Mouse (Mus musculus) C2C12 (cell line): ENCODE results near the gene Sema4d. TPM values are rescaled to one million over a fixed set of nuclear protein-coding genes. Genes with fewer than 3 reads are reported as not detected.

Source experiments
- H3K27me3 ChIP-seq: one replicate; pipeline ENCODE4 v1.6.1; 2011; ENCODE audit not compliant: control insufficient read depth, insufficient read depth, insufficient read length
- H3K36me3 ChIP-seq: one replicate; pipeline ENCODE4 v1.6.1; 2011; ENCODE audit not compliant: control insufficient read depth, insufficient read depth
- H3K4me3 ChIP-seq: one replicate; pipeline ENCODE4 v1.5.1; 2011; ENCODE audit warnings: mild to moderate bottlenecking, control low read depth; ENCODE audit not compliant: poor library complexity, insufficient read depth, severe bottlenecking
- H3K79me2 ChIP-seq: one replicate; pipeline ENCODE4 v1.6.1; 2011; ENCODE audit not compliant: control insufficient read depth, insufficient read depth
- H3K79me3 ChIP-seq: one replicate; pipeline ENCODE4 v1.6.1; 2011; ENCODE audit warnings: low read depth, control low read depth
- H3ac ChIP-seq: one replicate; pipeline ENCODE3; 2011; ENCODE audit warnings: low read depth; ENCODE audit not compliant: control insufficient read depth, insufficient read length
- CEBPB ChIP-seq: IDR thresholded peaks from one replicate; pipeline ENCODE4 v1.6.1; 2011; ENCODE audit warnings: low read depth, mild to moderate bottlenecking, control low read depth, moderate library complexity
- CTCF ChIP-seq: IDR thresholded peaks from one replicate; pipeline ENCODE4 v1.5.1; 2011; ENCODE audit not compliant: control insufficient read depth, insufficient read depth, insufficient read length
- FOSL1 ChIP-seq: IDR thresholded peaks from one replicate; pipeline ENCODE4 v1.8.0; 2011; ENCODE audit warnings: mild to moderate bottlenecking, low read length; ENCODE audit not compliant: poor library complexity, insufficient read depth, severe bottlenecking
- MAX ChIP-seq: IDR thresholded peaks from one replicate; pipeline ENCODE4 v1.6.1; 2011; ENCODE audit warnings: mild to moderate bottlenecking, control low read depth
- MYOD1 ChIP-seq: IDR thresholded peaks from one replicate; pipeline ENCODE4 v1.6.1; 2011; ENCODE audit warnings: low read depth; ENCODE audit not compliant: control insufficient read depth, insufficient read length
- MYOG ChIP-seq: IDR thresholded peaks from one replicate; pipeline ENCODE4 v1.6.1; 2011; ENCODE audit not compliant: control insufficient read depth, insufficient read length; ENCODE audit errors: extremely low read depth
- USF1 ChIP-seq: IDR thresholded peaks from one replicate; pipeline ENCODE4 v1.6.1; 2011; ENCODE audit warnings: low read depth, mild to moderate bottlenecking, control low read depth, moderate library complexity
- polyA plus RNA-seq: library from polyadenylated mRNA; unstranded; fragments of >200 nt; fragmentation: generic; extraction: Trizol; gene quantifications from one replicate; pipeline ENCODE4 v1.2.1, GENCODE M21; 2012; ENCODE audit warnings: missing spikeins

The Sema4d gene
- polyA plus RNA-seq, 1 experiment, result 0.20 TPM

DNA sequence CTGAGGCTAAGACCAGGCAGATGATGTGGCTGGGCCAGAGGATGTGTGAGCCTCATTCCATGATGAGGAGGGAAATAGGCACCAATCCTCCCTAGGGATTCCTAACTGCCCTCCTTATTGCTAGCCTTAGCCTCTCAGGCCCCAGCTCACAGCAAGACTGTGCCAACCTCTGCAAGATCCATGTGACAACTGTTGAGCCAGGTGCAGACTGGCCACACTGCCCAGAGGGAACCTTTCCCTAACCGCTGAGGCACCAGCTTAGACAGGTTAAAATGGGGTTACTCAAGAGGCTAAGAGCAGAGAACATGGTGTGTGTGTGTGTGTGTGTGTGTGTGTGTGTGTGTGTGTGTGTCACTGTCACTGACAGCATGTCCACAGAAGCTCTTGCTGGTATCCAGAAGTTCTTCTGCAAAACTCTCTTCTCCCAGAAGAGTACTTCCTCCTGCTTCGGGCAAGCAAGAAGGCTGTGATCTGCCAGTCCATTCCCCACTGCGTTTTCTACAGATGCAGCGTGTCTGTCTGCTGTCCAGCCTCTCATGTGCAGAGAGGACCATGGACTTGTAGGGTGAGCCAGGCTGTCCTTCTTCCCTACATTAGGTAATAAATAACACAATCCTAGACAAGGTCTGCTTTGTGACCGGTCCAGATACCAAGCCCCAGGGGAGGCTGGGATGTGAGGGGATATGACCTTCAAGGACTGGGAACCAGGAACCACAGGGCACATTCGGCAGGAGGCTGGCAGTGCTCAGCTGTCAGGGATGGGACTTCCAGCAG is 24.8 kb upstream of the Sema4d start:
- TF ChIP-seq MAX (no peak), USF1 (no peak), FOSL1 (no peak)
- Histone ChIP-seq H3K79me3 (no peaks in the 10 kb centered on the region), H3K4me3 (no peak overlapping the region)

DNA sequence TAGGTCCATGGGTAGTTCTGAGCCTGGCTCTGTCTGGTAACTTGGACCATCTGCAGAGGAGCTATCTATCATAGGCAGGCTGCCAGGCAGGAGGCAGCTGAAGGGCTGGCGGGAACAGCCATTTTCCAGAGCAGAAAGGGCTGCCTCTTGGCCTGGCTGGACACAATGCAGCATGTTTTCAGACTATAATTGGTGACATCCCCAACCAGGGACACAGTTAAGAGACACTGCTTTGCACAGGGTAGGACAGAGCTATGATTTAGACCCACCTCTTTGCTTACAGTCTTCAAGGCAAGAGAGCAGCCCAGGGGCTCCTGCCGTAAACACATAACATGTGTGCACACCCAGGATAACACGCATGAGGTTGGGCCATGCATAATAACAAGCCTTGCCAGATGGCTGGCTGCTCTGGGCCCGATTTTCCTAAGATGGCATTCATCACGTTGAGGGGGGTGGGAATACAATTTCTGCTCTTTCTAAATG is 23.1 kb upstream of the Sema4d start:
- no peak overlapping the region for H3K4me3 ChIP-seq
- H3K79me2 ChIP-seq, result no peaks in the 10 kb centered on the region
- no peak for TF ChIP-seq USF1
- no peak for TF ChIP-seq CTCF
- no peak for TF ChIP-seq CEBPB
- no peak for TF ChIP-seq FOSL1
- no peak for TF ChIP-seq MYOD1
- no peak for TF ChIP-seq MYOG
- TF ChIP-seq MAX, result no peak
- no peaks in the 10 kb centered on the region for H3K79me3 ChIP-seq
- H3K27me3 ChIP-seq, result no peaks in the 10 kb centered on the region
- no peaks in the 10 kb centered on the region for H3K36me3 ChIP-seq
- H3ac ChIP-seq, result no peak overlapping the region

More for the DNA sequence above, 24.8 kb upstream of the Sema4d start:
- no peaks in the 10 kb centered on the region for H3K36me3 ChIP-seq
- no peak overlapping the region for H3ac ChIP-seq
- peaks cover 4% of the 10 kb centered on the region for H3K27me3 ChIP-seq
- H3K79me2 ChIP-seq, result no peaks in the 10 kb centered on the region

DNA sequence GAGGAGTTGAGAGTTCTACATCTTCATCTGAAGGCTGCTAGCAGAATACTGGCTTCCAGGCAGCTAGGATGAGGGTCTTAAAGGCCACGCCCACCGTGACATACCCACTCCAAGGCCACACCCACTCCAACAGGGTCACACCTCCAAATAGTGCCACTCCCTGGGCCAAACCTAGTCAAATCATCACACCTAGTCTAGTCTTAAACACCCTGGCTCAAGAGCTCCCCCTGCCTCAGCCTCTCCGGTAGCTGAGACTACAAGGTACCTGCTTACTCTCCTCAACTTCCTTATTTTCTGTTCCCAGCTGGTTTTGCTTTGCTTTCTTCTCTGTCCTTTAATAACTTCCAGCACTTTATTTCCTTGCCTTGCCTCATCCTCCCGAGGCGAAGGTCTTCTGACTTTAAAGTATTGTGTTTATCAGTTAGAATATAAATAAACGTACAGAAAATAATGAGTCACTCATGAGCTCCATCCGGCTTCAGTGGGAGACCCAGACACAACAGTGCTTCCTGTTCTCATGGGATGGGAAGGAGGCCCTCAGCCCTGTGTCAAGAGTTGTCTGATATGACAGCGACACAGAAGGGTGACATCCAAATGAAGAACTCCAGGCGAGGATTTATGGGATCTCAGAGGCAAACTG is 22.4 kb upstream of the Sema4d start:
- no peaks in the 10 kb centered on the region for H3K79me3 ChIP-seq
- H3K27me3 ChIP-seq, result no peaks in the 10 kb centered on the region
- no peaks in the 10 kb centered on the region for H3K36me3 ChIP-seq
- H3ac ChIP-seq, result no peak overlapping the region
- H3K4me3 ChIP-seq, result no peak overlapping the region
- no peak for TF ChIP-seq MYOD1
- no peak for TF ChIP-seq CEBPB
- no peak for TF ChIP-seq CTCF
- no peak for TF ChIP-seq MAX
- TF ChIP-seq USF1, result no peak
- no peak for TF ChIP-seq FOSL1
- TF ChIP-seq MYOG, result no peak
- no peaks in the 10 kb centered on the region for H3K79me2 ChIP-seq

DNA sequence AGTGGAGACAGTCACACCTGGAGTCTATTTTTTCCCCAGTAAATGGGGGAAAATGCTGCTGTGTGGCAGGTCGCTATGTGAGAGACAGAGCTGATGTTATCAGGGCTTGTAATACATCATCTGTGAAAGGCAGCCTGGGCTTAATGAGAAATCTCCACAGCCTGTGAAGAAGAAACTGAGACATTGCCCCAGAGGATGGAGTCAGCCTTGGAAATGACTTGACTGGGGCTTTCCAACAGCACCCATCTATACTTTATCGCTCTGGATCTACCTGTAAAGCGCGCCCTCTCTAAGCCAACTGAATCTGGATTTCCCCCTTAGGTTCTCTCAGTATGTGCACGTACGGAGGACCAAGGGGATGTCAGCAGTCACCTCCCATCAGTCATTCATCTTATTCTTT is 21.1 kb upstream of the Sema4d start:
- no peak overlapping the region for H3ac ChIP-seq
- H3K79me3 ChIP-seq, result no peaks in the 10 kb centered on the region
- no peak for TF ChIP-seq CEBPB
- H3K36me3 ChIP-seq, result no peaks in the 10 kb centered on the region
- no peaks in the 10 kb centered on the region for H3K79me2 ChIP-seq
- no peak overlapping the region for H3K4me3 ChIP-seq
- H3K27me3 ChIP-seq, result no peaks in the 10 kb centered on the region

DNA sequence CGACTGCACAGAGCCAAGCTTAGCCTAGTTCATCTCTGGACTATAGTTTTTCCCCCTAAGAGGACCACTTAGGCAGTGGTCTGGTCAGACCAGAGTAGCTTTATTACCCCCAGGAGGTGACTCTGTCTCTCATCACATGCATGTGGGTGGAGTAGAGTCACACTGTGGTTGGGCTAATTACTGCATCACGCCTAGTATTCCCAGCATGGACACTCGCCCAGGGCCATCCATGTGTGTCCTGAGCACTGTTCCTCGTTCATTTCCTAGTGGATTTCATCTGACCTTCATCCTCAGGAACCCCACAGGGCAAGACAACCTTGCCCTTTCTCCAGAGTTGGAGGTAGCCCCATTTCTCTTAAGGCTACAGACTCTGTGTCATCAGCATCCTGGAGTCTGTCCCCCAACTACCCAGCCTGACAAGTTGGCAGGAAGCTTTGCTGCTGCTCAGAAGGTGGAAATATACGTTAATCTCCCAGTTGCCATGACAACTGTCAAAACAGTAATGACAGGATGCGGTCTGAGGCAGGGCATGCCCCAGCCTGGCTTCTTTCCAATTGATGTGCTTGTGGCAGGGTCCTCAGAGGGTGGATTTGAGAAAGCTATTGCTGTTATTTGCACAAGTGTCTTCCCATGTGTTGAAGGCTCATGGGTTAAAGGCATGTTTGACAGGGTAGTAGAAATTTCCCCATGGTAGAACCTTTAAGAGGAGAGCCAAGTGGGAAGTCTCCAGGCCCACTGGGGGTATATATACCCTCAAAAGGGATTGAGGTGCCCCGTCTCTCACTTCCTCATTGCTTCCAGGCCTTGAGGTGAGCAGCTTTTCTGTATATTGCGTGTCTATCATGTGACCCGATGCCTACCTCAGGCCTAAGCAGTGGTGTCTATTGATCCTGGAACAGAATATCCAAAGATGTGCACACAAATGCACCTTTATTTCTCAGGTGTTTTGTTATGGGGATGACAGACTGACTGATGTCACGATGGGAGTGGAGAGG is 20.4 kb upstream of the Sema4d start:
- H3K4me3 ChIP-seq, result no peak overlapping the region
- no peaks in the 10 kb centered on the region for H3K79me2 ChIP-seq
- no peaks in the 10 kb centered on the region for H3K36me3 ChIP-seq
- no peak for TF ChIP-seq FOSL1
- no peak for TF ChIP-seq MYOD1
- TF ChIP-seq CTCF, result no peak
- no peak for TF ChIP-seq MAX
- no peak for TF ChIP-seq MYOG
- TF ChIP-seq USF1, result no peak
- no peak for TF ChIP-seq CEBPB
- no peak overlapping the region for H3ac ChIP-seq
- H3K79me3 ChIP-seq, result no peaks in the 10 kb centered on the region
- H3K27me3 ChIP-seq, result no peaks in the 10 kb centered on the region
